Mouse (Mus musculus): Measurements from ENCODE around the gene Exosc5. TPM values are rescaled to one million over a fixed set of nuclear protein-coding genes. Genes with fewer than 3 reads are reported as not detected.

Gene Exosc5
- 10 to 100 TPM; 85.2 to 85.3 TPM for total RNA-seq (2023)

GRCm38 (mm10) chr7:25658657-25659472 lies at the start of gene Exosc5, which contains the start of gene Bckdha:
Exosc5 (plus strand) TSS chr7:25659164.
Bckdha (minus strand) TSS chr7:25658981.

GRCm38 (mm10) chr7:25615706-25616011 lies 43.3 kb upstream of the Exosc5 start, which contains the start of gene Erich4:
Erich4 (minus strand) TSS chr7:25615892.

DNA sequence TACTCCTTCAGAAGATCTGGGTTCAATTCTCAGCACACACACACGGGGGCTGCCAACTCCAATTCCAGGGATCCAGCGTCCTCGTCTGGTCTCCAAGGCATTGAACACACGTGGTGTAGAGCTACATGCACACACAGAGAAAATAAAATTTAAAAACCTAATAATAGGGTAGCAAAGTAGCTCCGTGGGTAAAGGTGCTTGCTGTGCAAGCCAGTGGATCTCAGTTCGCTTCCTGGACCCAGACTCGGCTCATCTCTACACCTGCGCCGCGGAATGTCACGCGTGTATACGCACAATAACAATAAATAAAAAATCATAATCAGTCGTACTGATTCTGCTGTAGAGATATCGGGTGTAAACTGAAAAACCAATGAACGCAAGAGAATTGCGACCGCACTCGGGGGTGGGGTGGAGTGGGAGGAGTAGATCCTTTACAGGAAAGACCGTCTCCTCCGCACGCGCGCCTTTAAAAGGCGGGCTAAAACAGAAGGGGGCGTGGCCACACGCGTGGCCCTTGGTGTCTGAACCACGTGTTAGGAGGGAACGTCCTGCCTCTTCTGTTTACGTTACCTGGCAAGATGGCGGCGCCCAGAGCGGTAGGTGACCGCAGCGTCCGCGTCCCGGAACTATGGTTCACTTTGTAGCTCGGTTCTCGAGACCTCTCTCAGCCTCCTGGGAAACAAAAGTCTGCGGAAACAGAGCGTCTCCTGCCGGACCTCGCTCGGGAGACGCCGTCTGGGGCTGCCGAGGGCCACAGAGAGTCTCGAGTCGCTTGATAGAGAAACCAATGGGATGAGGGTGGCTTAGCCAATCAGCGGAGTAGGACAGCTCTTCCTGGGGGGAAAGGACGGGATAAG lies 39.9 kb upstream of the Exosc5 start, which contains the start of gene Dmac2:
Gene Dmac2 (plus strand): TSS at position 550 of the 857 bp plus-strand sequence.

DNA sequence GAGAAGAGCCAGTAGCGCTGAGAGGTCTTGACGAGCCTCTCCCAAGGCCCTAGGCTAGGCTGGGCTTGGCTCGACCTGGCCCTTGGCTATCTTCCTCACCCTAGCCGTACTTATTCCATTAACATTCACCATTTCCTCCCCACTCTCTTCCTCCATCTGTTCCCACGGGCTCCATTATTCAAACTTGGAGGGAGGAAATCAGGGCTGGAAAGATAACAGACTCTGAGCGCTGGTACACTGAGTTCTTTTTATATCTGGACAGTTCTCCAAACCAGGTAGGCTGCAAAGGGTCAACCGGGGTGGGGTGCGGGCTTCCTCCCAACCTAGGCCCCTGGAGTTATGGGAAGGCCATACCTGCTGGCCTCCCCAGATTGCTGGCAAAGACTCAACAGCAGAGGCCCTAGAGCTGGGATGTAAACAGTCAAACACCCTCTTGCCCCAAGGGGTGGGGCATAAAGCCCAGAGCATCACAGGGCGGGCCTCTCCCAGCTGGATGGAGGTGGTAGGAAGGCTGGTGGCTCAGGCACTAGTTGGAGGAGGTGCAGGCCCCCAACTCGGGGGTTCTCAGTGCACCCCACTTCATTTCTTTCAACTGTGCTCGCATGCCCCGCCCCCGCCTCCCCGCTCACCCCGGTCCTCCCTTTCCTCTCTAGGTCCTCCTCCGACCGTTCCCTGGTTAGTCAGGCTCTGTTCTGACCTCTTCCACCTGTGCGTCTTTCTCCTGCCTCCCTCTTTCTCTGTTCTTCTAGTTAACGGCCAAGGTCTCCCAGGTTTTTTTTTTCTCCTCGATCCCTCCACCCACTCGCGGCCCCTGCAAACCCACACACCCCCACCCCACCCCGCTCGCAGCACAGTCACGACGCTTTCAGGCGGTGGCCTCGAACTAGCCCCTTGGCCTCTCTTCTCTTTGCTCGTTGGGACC lies 32.2 kb upstream of the Exosc5 start, which contains the start of gene B3gnt8:
Gene B3gnt8 (plus strand): TSS at position 146 of the 922 bp plus-strand sequence.

GRCm38 (mm10) chr7:25674719-25675300 lies 15.8 kb downstream of the Exosc5 start, which contains the start of gene Tmem91:
Tmem91 (minus strand) TSS chr7:25675166.

DNA sequence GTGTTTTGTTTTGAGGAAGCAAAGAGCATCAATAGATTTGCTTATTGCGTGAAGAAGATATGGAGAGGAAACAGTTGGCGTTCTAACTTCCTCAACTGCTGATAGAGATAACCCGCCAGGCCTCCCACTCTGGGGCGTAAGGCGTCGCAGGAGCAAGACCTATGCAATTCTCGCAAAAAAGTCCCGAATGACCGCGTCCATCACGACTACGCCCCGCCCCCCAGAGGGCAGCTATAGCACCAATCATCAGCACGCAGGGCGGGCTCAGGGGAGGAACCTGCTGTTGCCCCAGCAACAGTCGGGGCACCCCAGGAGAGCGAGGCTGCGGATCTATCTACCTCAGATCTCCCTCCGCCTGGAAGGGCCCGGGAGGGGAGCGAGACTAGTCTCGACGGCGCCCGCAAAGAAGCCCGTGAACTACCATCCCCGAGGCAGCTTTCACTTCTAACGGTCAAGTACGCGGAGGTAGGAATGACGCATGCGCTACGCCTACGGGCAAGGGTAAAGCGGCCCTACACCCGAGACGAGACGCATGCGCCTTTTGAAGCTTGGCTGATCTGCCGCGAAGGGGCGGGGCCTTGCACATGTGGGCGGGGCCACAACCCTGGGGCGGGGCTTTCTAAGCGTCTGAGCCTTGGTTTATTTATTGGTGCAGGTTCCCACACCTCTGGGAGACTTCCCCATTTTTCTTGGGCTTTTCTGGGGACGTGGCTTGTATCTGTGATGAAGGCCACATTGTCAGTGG lies 21.7 kb downstream of the Exosc5 start, which contains the start of gene B9d2:
Gene B9d2 (plus strand): TSS at position 267 of the 745 bp plus-strand sequence.

GRCm38 (mm10) chr7:25686680-25687531 lies 27.9 kb downstream of the Exosc5 start, which contains the start of gene Tgfb1:
Tgfb1 (plus strand) TSS chr7:25687002.

DNA sequence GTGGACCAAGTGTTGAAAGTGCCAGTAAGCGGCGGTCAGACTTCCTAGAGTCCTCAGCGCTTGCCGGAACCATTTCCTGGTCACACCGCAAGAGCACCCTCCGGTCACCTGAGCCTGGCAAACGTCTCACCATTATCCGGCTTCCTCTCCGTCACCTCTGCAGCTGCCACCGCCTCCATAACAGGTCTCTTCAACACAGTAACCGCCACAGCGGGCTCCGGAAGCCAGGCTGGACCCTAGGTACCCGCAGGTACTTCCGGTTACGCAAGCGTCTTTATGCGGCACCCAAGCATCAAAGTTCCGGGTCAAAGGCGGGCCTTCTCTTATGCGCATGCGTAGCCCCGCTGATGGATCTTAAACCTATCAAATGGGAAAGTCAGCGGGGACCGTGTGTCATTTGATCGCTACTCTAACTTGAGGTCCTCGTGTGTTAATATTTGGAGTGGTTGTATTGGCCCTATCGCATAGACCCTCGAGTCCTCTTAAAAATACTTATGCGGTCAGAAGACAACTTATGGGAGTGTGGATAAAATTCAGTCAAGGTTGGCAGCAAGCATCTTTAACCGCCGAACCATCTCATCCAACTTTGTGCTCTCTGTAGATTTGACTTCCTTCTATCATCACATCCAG lies 59.9 kb downstream of the Exosc5 start, which contains the start of gene Ccdc97:
Gene Ccdc97 (minus strand): TSS at position 301 of the 630 bp plus-strand sequence.

Other genes with a start within 250 kb of the Exosc5 start
- gene Cxcl17, start 246.3 kb upstream of the Exosc5 start, total RNA-seq (2023): not detected
- gene Ceacam1, start 181.6 kb upstream of the Exosc5 start, total RNA-seq (2023): 10 to 100 TPM; 61.2 to 62.6 TPM
- 10 to 100 TPM; 10.9 to 13.3 TPM for gene Ceacam2, start 119.3 kb upstream of the Exosc5 start, total RNA-seq (2023)
- not detected for gene Erich4, start 43.3 kb upstream of the Exosc5 start, total RNA-seq (2023)
- 100 to 1,000 TPM; 110 to 124 TPM for gene Dmac2, start 39.8 kb upstream of the Exosc5 start, total RNA-seq (2023)
- gene B3gnt8, start 32.5 kb upstream of the Exosc5 start, total RNA-seq (2023): 10 to 100 TPM; 45.7 to 52.2 TPM
- gene Bckdha, start 183 bp upstream of the Exosc5 start, total RNA-seq (2023): 10 to 100 TPM; 42.4 to 52.8 TPM
- not detected for gene Tmem91, start 16.0 kb downstream of the Exosc5 start, total RNA-seq (2023)
- 10 to 100 TPM; 41.3 to 43.3 TPM for gene B9d2, start 21.6 kb downstream of the Exosc5 start, total RNA-seq (2023)
- gene Tgfb1, start 27.8 kb downstream of the Exosc5 start, total RNA-seq (2023): 100 to 1,000 TPM; 312 to 326 TPM
- 100 to 1,000 TPM; 104 to 109 TPM for gene Ccdc97, start 59.9 kb downstream of the Exosc5 start, total RNA-seq (2023)
- gene Hnrnpul1, start 95.6 kb downstream of the Exosc5 start, total RNA-seq (2023): 100 to 1,000 TPM; 222 to 232 TPM
- gene Axl, start 129.5 kb downstream of the Exosc5 start, total RNA-seq (2023): 1 to 10 TPM; 1.1 to 5.7 TPM
- not detected for gene Cyp2s1, start 157.7 kb downstream of the Exosc5 start, total RNA-seq (2023)
- not detected for gene Cyp2b10, start 238.5 kb downstream of the Exosc5 start, total RNA-seq (2023)